Mouse (Mus musculus) heart, adult 2 months (tissue): ENCODE results near the gene D430041D05Rik. TPM values are rescaled to one million over a fixed set of nuclear protein-coding genes. Genes with fewer than 3 reads are reported as not detected.

Source experiments
- DNase-seq, 2 experiments: peaks; one replicate each; pipeline ENCODE4 v3.0.0; 2021
- H3K27ac ChIP-seq: fragments of 200-600 bp; 2 replicates; pipeline ENCODE4 v1.8.1; 2022
- H3K27me3 ChIP-seq: fragments of 200-500 bp; 2 replicates; pipeline ENCODE4 v1.6.1; 2012; ENCODE audit warnings: mild to moderate bottlenecking, low read length, inconsistent platforms, mixed read lengths; ENCODE audit not compliant: control insufficient read depth, insufficient read depth
- H3K36me3 ChIP-seq: fragments of 200-500 bp; 2 replicates; pipeline ENCODE4 v1.6.1; 2012; ENCODE audit warnings: low read length, inconsistent platforms; ENCODE audit not compliant: control insufficient read depth, insufficient read depth
- H3K4me1 ChIP-seq: fragments of 200-500 bp; 2 replicates; pipeline ENCODE4 v1.6.1; 2011; ENCODE audit warnings: low read length; ENCODE audit not compliant: control insufficient read depth, insufficient read depth
- H3K4me3 ChIP-seq: fragments of 200-600 bp; 2 replicates; pipeline ENCODE4 v1.8.1; 2022
- H3K79me2 ChIP-seq: fragments of 200-500 bp; replicated peaks from 2 replicates; pipeline ENCODE4 v1.6.1; 2012; ENCODE audit warnings: mild to moderate bottlenecking, inconsistent platforms, low read length, moderate library complexity, mixed read lengths; ENCODE audit not compliant: control insufficient read depth, insufficient read depth
- H3K9ac ChIP-seq: fragments of 200-500 bp; 2 replicates; pipeline ENCODE4 v1.6.1; 2012; ENCODE audit warnings: low read depth, mild to moderate bottlenecking, control low read depth, inconsistent platforms, low read length, mixed read lengths
- CTCF ChIP-seq: fragments of 200-600 bp; IDR thresholded peaks from 2 replicates; pipeline ENCODE4 v1.8.1; 2022; ENCODE audit warnings: antibody characterized with exemption, mild to moderate bottlenecking, moderate library complexity
- EP300 ChIP-seq: fragments of 200-500 bp; IDR thresholded peaks from 2 replicates; pipeline ENCODE4 v1.6.1; 2011; ENCODE audit warnings: low read depth, low read length, control low read depth; ENCODE audit not compliant: insufficient read depth
- POLR2A ChIP-seq: fragments of 200-500 bp; IDR thresholded peaks from 2 replicates; pipeline ENCODE4 v1.6.1; 2011; ENCODE audit warnings: mild to moderate bottlenecking, low read depth, low read length, control low read depth; ENCODE audit not compliant: insufficient read depth
- WGBS: fragments of 180-500 bp; shearing (Covaris S2); methylation state at CpG from one replicate; pipeline ENCODE4 v1.1.7; 2018; 5-methylcytosine and 5-hydroxymethylcytosine counted together
- intact Hi-C: fragments of 180-260 bp; cut with DNase I; formaldehyde crosslinking; loops from one replicate; pipeline ENCODE4 v1.15.1; 2025
- polyA plus RNA-seq: library from polyadenylated mRNA; depleted of rRNA; stranded (reverse); fragments of >200 nt; gene quantifications from 2 replicates; pipeline ENCODE4 v1.2.3, GENCODE M21; 2012
- total RNA-seq, 2 experiments: library from RNA; stranded (reverse); gene quantifications; 2 replicates each; pipeline ENCODE4 v1.2.3; 2021

D430041D05Rik gene
- total and polyA plus RNA-seq, 3 experiments: 0.02 to 0.08 (median 0.05) TPM

DNA sequence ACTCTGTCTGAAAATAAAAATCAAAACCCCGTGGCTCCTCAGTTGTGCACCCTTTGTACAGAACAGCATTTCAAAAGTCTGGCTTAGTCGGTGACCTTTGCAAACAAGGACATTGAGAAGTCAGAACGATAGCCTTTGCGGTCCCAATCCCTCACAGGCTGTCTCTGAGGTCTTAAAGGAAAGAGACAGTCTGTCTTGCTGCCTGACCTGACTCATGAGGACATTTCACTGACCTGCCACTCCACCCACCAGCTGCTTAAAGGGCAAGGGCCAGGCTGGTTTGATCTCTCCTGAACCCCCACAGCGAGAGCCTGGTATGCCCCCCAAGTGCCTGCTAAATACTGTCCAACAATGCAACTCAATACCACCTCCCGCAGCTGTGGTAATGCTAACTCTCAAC is 6.8 kb downstream of the D430041D05Rik start:
- no peak overlapping the region for H3K4me3 ChIP-seq
- H3K9ac ChIP-seq: no peak overlapping the region
- no peaks in the 10 kb centered on the region for H3K79me2 ChIP-seq
- intact Hi-C loops: no loop called here
- DNase-seq: no peak
- no peak for TF ChIP-seq EP300
- no peak overlapping the region for H3K27ac ChIP-seq
- no peaks in the 10 kb centered on the region for H3K36me3 ChIP-seq
- 87% methylated on average over 6 of the region's 6 CpGs for WGBS
- no peaks in the 10 kb centered on the region for H3K27me3 ChIP-seq
- no peaks in the 10 kb centered on the region for H3K4me1 ChIP-seq

DNA sequence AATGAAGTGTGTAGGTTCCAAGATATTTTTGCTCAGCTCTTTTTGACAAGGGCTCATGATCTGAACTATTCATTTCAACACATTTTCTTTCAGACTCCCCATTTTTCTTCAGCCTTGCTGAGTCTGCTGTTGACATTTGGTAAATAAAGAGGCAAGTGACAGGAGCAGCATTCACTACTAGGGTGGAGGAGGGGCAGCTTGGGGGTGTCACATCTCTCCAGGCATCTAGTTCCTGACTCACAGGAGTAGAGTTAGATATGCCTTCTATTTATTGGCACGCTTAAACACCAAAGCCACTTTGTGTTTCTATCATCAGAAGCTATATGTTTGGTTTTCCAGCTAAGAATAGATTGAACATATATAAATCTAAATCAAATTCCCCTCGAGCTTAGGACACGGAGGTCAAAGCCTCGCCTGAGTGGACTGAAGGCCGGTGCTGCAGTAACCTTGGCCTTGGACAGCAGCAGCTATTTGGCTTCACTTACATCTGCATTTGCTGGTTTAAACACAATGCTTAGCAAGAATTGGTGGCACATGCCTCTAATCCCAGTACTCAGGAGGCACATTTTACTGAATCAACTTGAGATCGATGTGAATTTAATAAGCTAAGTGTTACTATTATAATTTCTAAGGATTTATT is 12.0 kb downstream of the D430041D05Rik start:
- no peak for TF ChIP-seq EP300
- TF ChIP-seq CTCF: no peak
- no peak for TF ChIP-seq POLR2A
- no peak overlapping the region for H3K27ac ChIP-seq
- H3K27me3 ChIP-seq: no peaks in the 10 kb centered on the region
- DNase-seq: no peak
- no peaks in the 10 kb centered on the region for H3K4me1 ChIP-seq
- H3K9ac ChIP-seq: no peak overlapping the region
- H3K36me3 ChIP-seq: no peaks in the 10 kb centered on the region
- WGBS: 89% methylated on average over 6 of the region's 6 CpGs
- no peak overlapping the region for H3K4me3 ChIP-seq
- no peaks in the 10 kb centered on the region for H3K79me2 ChIP-seq
- intact Hi-C loops: no loop called here

DNA sequence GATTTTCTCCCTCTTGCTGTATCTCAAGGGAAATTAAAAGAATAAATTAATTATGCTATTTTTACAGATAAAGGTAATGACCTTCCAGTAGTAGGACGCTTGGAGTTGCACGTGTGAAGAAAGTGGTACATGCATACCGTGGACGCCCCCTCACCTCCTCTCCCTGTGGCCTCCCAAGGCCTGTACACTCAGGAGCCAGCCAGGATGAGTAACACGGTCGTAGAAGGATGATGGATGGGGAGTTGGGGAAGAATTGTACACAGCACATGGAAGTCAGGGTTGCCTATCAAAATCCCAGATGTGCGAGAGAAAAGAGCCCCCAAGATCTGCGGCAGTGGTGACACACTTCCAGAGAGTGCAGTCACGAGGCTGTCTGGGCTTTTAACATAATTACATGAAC is 14.9 kb downstream of the D430041D05Rik start:
- DNase-seq: no peak
- no peaks in the 10 kb centered on the region for H3K36me3 ChIP-seq
- 83% methylated on average over 9 of the region's 9 CpGs for WGBS
- no peaks in the 10 kb centered on the region for H3K27me3 ChIP-seq
- intact Hi-C loops: no loop called here
- H3K9ac ChIP-seq: no peak overlapping the region
- no peak for TF ChIP-seq POLR2A
- TF ChIP-seq EP300: no peak
- no peak for TF ChIP-seq CTCF
- no peaks in the 10 kb centered on the region for H3K4me1 ChIP-seq
- H3K79me2 ChIP-seq: no peaks in the 10 kb centered on the region
- H3K27ac ChIP-seq: no peak overlapping the region
- H3K4me3 ChIP-seq: no peak overlapping the region

DNA sequence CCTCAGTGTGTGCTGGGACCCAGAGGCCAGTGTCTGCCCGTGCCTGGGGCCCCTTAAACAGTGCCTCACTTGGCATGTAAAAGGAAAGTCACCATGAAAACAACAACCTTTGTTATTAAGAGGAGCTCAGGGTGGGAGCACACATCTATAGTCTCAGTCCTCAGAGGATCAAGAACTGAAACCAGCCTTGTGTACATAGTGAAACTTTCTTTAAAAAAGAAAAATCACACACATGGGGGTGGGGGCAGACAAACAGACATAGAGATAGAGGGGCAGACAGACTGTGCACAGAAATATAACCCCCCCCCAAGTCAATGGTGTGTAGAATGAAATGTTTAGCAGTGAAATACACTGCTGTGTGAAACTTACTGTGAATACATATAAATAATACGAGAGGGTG is 16.0 kb downstream of the D430041D05Rik start:
- TF ChIP-seq POLR2A (no peak), EP300 (no peak), CTCF (no peak)
- intact Hi-C loops: no loop called here
- Histone ChIP-seq H3K27me3 (no peaks in the 10 kb centered on the region), H3K79me2 (no peaks in the 10 kb centered on the region), H3K9ac (no peak overlapping the region), H3K36me3 (no peaks in the 10 kb centered on the region), H3K4me3 (no peak overlapping the region), H3K4me1 (no peaks in the 10 kb centered on the region), H3K27ac (no peak overlapping the region)
- no peak for DNase-seq
- 62% methylated on average over 2 of the region's 2 CpGs for WGBS

DNA sequence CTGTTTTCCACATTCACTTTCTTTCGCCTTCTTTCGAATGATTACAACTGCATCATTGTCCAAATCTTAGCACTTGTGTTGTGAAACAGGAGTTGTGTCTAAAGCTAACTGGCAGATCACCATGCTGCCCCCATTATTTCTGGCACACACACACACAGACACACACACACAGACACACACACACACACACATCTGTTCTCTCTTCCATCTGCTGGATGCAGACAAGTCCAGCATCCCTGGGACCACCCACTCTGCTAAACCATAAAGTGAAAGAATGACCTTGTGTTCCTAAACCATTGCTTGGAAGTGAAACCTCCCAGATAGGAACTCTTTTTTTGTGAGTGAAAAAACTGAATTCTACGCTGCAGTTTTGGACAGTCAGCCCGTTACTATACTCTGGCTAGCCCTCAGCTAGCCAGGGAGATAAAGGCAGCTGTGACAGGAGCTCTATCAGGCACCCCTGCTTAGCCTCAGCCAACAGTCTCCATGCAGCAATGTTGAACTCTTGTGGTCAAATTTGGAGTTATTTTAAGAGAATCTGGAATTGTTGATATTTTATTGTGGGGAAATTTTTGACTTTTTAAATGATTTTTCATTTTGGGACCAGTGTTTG is 18.0 kb downstream of the D430041D05Rik start:
- Histone ChIP-seq H3K79me2 (no peaks in the 10 kb centered on the region), H3K9ac (no peak overlapping the region), H3K27me3 (no peaks in the 10 kb centered on the region), H3K36me3 (no peaks in the 10 kb centered on the region), H3K4me3 (no peak overlapping the region), H3K4me1 (no peaks in the 10 kb centered on the region), H3K27ac (no peak overlapping the region)
- DNase-seq: no peak
- TF ChIP-seq POLR2A (no peak), CTCF (no peak), EP300 (no peak)
- 65% methylated on average over 4 of the region's 4 CpGs for WGBS
- intact Hi-C loops: no loop called here

DNA sequence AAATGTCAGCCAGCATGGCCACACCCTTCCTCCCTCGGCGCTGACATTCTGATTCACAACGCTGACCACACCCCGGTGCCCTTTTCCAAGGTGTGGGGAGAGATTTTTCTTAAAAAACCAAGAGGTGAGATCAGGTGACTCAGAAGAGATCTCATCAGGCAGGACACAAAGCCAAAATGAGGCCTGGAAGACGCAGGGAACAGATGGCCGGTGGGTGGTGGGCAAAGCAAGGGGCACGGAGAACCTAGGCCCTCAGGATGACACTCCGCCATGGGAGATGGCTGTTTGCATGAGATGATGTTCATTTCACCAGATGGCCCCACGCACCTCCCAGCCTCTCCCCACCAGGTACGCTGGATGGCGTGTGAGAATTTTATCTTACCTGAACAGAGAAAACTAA is 21.6 kb downstream of the D430041D05Rik start:
- Histone ChIP-seq H3K4me1 (no peaks in the 10 kb centered on the region), H3K79me2 (no peaks in the 10 kb centered on the region), H3K4me3 (no peak overlapping the region), H3K27ac (no peak overlapping the region), H3K9ac (no peak overlapping the region), H3K36me3 (no peaks in the 10 kb centered on the region), H3K27me3 (no peaks in the 10 kb centered on the region)
- no peak for DNase-seq
- 86% methylated on average over 11 of the region's 11 CpGs for WGBS
- no peak for TF ChIP-seq EP300
- no peak for TF ChIP-seq CTCF
- no peak for TF ChIP-seq POLR2A
- intact Hi-C loops: no loop called here
